Mouse (Mus musculus) bone marrow, adult 2 months (tissue): ENCODE data around the gene Plcg2.

Experiments used
- CTCF ChIP-seq: fragments of 200-500 bp; IDR thresholded peaks from 2 replicates; pipeline ENCODE4 v1.5.1; 2011; ENCODE audit warnings: low read length, control low read depth; ENCODE audit not compliant: control insufficient read depth, insufficient read depth
- POLR2A ChIP-seq: fragments of 200-500 bp; IDR thresholded peaks from 2 replicates; pipeline ENCODE4 v1.6.1; 2011; ENCODE audit warnings: low read depth, mild to moderate bottlenecking, control low read depth, low read length, borderline replicate concordance; ENCODE audit not compliant: control insufficient read depth

DNA sequence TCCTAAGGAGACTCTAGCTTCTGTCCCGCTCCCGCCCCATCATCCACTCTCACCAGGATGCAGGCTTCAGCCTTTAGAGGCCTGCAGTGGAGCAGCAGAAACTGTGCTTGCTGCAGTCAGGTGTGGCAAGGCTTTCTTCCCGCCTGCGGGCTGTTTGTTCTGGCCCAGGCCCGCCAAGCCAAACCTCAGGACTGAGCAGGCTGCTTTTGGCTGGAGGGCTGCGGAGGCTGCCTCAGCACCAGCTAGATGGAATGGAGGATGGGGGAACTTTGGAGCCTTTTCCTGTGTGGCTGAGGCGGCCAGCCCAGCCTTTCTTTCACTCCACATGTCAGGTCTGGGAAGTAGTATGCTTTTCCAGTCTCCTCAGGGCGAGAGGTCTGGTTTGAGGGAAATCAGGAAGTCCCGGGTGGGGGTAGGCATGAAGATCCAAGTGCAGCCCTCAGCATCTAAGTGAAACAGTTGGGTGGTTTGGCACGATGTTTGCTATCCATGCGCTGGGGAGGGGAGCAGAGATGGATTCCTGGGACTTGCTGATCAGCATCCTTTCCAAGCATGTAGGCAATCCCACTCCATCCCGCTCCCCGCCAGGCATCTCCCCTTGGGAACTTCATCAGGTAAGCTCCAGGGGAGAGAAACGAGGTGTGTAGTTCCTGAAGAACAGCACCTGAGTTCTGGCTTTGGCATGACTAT is 18.9 kb downstream of the Plcg2 start:
- TF ChIP-seq CTCF (no peak), POLR2A (no peak)
